Mouse (Mus musculus): ENCODE measurements around the gene Rnf114. TPM values are rescaled to one million over a fixed set of nuclear protein-coding genes. Genes with fewer than 3 reads are reported as not detected.

Rnf114 gene
- total and polyA plus RNA-seq, 3 experiments = 40.8 to 50.4 (median 45.6) TPM

DNA sequence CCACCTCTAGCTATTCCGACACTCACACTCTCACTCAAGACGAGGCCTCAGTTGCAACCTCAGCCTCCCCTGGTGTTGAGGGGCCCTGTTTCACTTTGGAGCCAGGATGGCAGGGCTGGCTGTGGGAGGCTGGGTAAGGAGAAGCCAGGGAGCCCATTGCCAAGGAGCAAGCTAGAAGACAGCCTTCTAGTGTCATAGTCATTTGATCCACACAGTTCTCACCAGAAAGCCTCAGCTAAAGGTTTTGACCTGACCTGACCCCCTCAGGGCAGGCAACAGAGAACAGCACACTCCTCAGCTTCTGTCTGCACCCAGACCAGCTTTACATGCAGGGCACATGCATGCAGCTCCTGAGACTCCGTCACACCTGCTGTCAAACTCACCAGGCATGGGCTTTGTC, 26.5 kb upstream of the Rnf114 start:
- Histone ChIP-seq H3K4me3 (replicated peaks in 1 of 3; ENCODE audit: low read depth in 2 of 3, low read length in 2 of 3, poor library complexity in 1 of 3) (no peak overlapping the region), H3K4me1 (ENCODE audit: control insufficient read depth in 1 of 2, insufficient read depth in 2 of 2) (peaks cover 11 to 33% of the 10 kb centered on the region in 2 experiments), H3K27ac (ENCODE audit: insufficient read depth, low read depth) (no peak overlapping the region), H3K9ac (ENCODE audit: insufficient read depth, low read depth) (no peak overlapping the region), H3K79me2 (replicated peaks; ENCODE audit: control insufficient read depth, extremely low read depth, insufficient read depth, poor library complexity, severe bottlenecking) (no peaks in the 10 kb centered on the region), H3K9me3 (replicated peaks; ENCODE audit: low read length) (no peaks in the 10 kb centered on the region), H3K4me2 (ENCODE audit: insufficient read depth, low read depth, poor library complexity, severe bottlenecking) (no peak overlapping the region), H3K27me3 (replicated peaks) (no peaks in the 10 kb centered on the region), H3K36me3 (replicated peaks in 1 of 2; ENCODE audit: control insufficient read depth in 1 of 2, insufficient read depth in 1 of 2, low read length in 1 of 2) (peaks cover 68 to 88% of the 10 kb centered on the region in 2 experiments)
- TF ChIP-seq UBTF (IDR thresholded peaks at IDR 0.05; ENCODE audit: low read depth, low read length) (no peak), BHLHE40 (IDR thresholded peaks at IDR 0.05; ENCODE audit: low read depth, low read length) (no peak), NELFE (IDR thresholded peaks at IDR 0.05; ENCODE audit: low read depth, low read length) (no peak), POLR2A (IDR thresholded peaks at IDR 0.05; ENCODE audit: low read depth, low read length) (no peak), RAD21 (IDR thresholded peaks at IDR 0.05; ENCODE audit: low read depth, low read length) (no peak), MYC (IDR thresholded peaks at IDR 0.05; ENCODE audit: low read depth, low read length) (no peak), CTCF (conservative IDR thresholded peaks at IDR 0.05 in 1 of 2, IDR thresholded peaks at IDR 0.05 in 1 of 2; ENCODE audit: low read depth in 2 of 2, low read length in 2 of 2) (no peak), ZMIZ1 (IDR thresholded peaks at IDR 0.05; ENCODE audit: low read depth, low read length) (no peak), MAFK (IDR thresholded peaks at IDR 0.05; ENCODE audit: insufficient replicate concordance, low read length) (no peak), ZNF384 (IDR thresholded peaks at IDR 0.05; ENCODE audit: low read depth, low read length) (no peak), RCOR1 (conservative IDR thresholded peaks at IDR 0.05; ENCODE audit: low read depth, low read length) (no peak), USF2 (conservative IDR thresholded peaks at IDR 0.05; ENCODE audit: low read depth, low read length) (no peak)
- no peak for DNase-seq (ENCODE audit: extremely low read depth)
- in situ Hi-C loops (cut with MboI; ENCODE audit: low pct_ligation_motif_present, low pct_unique_long_range_greater_than_20kb, low sequenced_read_pairs) (no loop called here), dilution Hi-C loops (cut with MboI; ENCODE audit: extremely low pct_ligation_motif_present, extremely low pct_unique_long_range_greater_than_20kb, low sequenced_read_pairs) (no loop called here)

DNA sequence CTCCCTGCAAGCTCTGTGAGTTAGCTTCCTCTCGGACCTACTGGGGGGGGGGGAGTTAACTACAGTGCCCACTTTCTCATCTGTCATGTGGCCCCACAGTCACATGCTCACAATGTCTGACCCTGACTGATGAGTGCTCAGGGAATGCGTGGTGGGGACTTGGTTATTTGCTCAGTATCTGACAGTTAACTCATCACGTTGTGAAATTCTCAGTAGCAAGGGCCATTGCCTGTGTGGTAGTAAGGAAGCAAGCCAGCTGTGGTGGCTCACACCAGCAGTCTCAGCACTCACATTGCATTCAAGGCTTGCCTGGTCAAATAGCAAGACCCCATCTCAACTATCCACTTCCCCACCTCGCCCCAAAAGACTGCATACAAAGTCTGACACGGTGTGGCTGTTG, 25.2 kb upstream of the Rnf114 start:
- H3K9ac ChIP-seq (ENCODE audit: insufficient read depth, low read depth) = no peak overlapping the region

More for the DNA sequence above, 25.2 kb upstream of the Rnf114 start:
- H3K4me1 ChIP-seq (ENCODE audit: control insufficient read depth in 1 of 2, insufficient read depth in 2 of 2) = peaks cover 11 to 33% of the 10 kb centered on the region in 2 experiments
- H3K9me3 ChIP-seq (replicated peaks; ENCODE audit: low read length) = no peaks in the 10 kb centered on the region
- no peak overlapping the region for H3K4me3 ChIP-seq (replicated peaks in 1 of 3; ENCODE audit: low read depth in 2 of 3, low read length in 2 of 3, poor library complexity in 1 of 3)
- TF ChIP-seq RAD21 (IDR thresholded peaks at IDR 0.05; ENCODE audit: low read depth, low read length) (no peak), ELF1 (IDR thresholded peaks at IDR 0.05; ENCODE audit: low read depth, low read length) (no peak), JUND (conservative IDR thresholded peaks at IDR 0.05; ENCODE audit: low read depth, low read length) (no peak), HCFC1 (IDR thresholded peaks at IDR 0.05; ENCODE audit: low read depth, low read length) (no peak), CHD2 (IDR thresholded peaks at IDR 0.05; ENCODE audit: low read length) (no peak), IRF4 (IDR thresholded peaks at IDR 0.05; ENCODE audit: low read depth, low read length) (no peak), RCOR1 (conservative IDR thresholded peaks at IDR 0.05; ENCODE audit: low read depth, low read length) (no peak), GABPA (IDR thresholded peaks at IDR 0.05; ENCODE audit: insufficient replicate concordance, low read depth, low read length) (no peak), TCF12 (IDR thresholded peaks at IDR 0.05; ENCODE audit: low read depth, low read length) (no peak), MAFK (IDR thresholded peaks at IDR 0.05; ENCODE audit: insufficient replicate concordance, low read length) (no peak), MEF2A (IDR thresholded peaks at IDR 0.05; ENCODE audit: borderline replicate concordance, low read depth, low read length) (no peak), POLR2A (IDR thresholded peaks at IDR 0.05; ENCODE audit: low read depth, low read length) (no peak), ZNF384 (IDR thresholded peaks at IDR 0.05; ENCODE audit: low read depth, low read length) (no peak), MYC (IDR thresholded peaks at IDR 0.05; ENCODE audit: low read depth, low read length) (no peak), ZMIZ1 (IDR thresholded peaks at IDR 0.05; ENCODE audit: low read depth, low read length) (no peak), ETS1 (conservative IDR thresholded peaks at IDR 0.05; ENCODE audit: low read depth, low read length) (no peak), CTCF (conservative IDR thresholded peaks at IDR 0.05 in 1 of 2, IDR thresholded peaks at IDR 0.05 in 1 of 2; ENCODE audit: low read depth in 2 of 2, low read length in 2 of 2) (no peak), E2F4 (IDR thresholded peaks at IDR 0.05; ENCODE audit: insufficient replicate concordance, low read depth, low read length) (no peak)
- in situ Hi-C loops (cut with MboI; ENCODE audit: low pct_ligation_motif_present, low pct_unique_long_range_greater_than_20kb, low sequenced_read_pairs) (no loop called here), dilution Hi-C loops (cut with MboI; ENCODE audit: extremely low pct_ligation_motif_present, extremely low pct_unique_long_range_greater_than_20kb, low sequenced_read_pairs) (no loop called here)
- no peaks in the 10 kb centered on the region for H3K79me2 ChIP-seq (replicated peaks; ENCODE audit: control insufficient read depth, extremely low read depth, insufficient read depth, poor library complexity, severe bottlenecking)
- peaks cover 69 to 91% of the 10 kb centered on the region in 2 experiments for H3K36me3 ChIP-seq (replicated peaks in 1 of 2; ENCODE audit: control insufficient read depth in 1 of 2, insufficient read depth in 1 of 2, low read length in 1 of 2)
- H3K27me3 ChIP-seq (replicated peaks) = no peaks in the 10 kb centered on the region
- H3K27ac ChIP-seq (ENCODE audit: insufficient read depth, low read depth) = peak overlapping the region; percentile 52; the same call in 1 of the 2 replicates
- H3K4me2 ChIP-seq (ENCODE audit: insufficient read depth, low read depth, poor library complexity, severe bottlenecking) = no peak overlapping the region
- peak; percentile 35 for DNase-seq (ENCODE audit: extremely low read depth)
